Mouse (Mus musculus): ENCODE data around the gene Ndufb11.

- TF ChIP-seq MAX (IDR thresholded peaks at IDR 0.05) (no peak), CTCF (IDR thresholded peaks at IDR 0.05; ENCODE audit: control insufficient read depth, insufficient read depth, insufficient read length) (no peak), MYOG (IDR thresholded peaks at IDR 0.05; ENCODE audit: control insufficient read depth, extremely low read depth, insufficient read length) (no peak), CEBPB (IDR thresholded peaks at IDR 0.05; ENCODE audit: low read depth) (no peak), USF1 (IDR thresholded peaks at IDR 0.05; ENCODE audit: low read depth) (no peak), MYOD1 (IDR thresholded peaks at IDR 0.05; ENCODE audit: control insufficient read depth, insufficient read length, low read depth) (no peak), FOSL1 (IDR thresholded peaks at IDR 0.05; ENCODE audit: insufficient read depth, low read length, poor library complexity, severe bottlenecking) (no peak)
These were observed at the start of gene Ndufb11, which contains the start of gene Rbm10 for GRCm38 (mm10) chrX:20617176-20617902.
